Mouse (Mus musculus) heart, embryonic 12.5 days (tissue): ENCODE measurements at regions not wholly inside any gene's neighbourhood (a gene's known extent, or its start where the extent isn't known, plus 50 kb on each side); places are given as distances from the start of the nearest gene placed in this dataset.

Source experiments
- ATAC-seq: fragments of 200-750 bp; cut with Nextera tagmentation; 2 replicates; pipeline ENCODE4 v1.8.0; 2017; ENCODE audit warnings: moderate TSS enrichment, moderate library complexity; ENCODE audit not compliant: insufficient number of reproducible peaks, low FRiP score
- H3K27ac ChIP-seq: fragments of 300-500 bp; sonication (generic); 2 replicates; pipeline ENCODE4 v1.5.1; 2016; ENCODE audit warnings: mild to moderate bottlenecking, moderate library complexity; ENCODE audit not compliant: poor library complexity, severe bottlenecking
- H3K27me3 ChIP-seq: fragments of 300-500 bp; sonication (generic); replicated peaks from 2 replicates; pipeline ENCODE4 v1.6.1; 2016; ENCODE audit warnings: mild to moderate bottlenecking, moderate library complexity
- H3K36me3 ChIP-seq: fragments of 300-500 bp; sonication (generic); 2 replicates; pipeline ENCODE4 v1.6.1; 2016; ENCODE audit warnings: mild to moderate bottlenecking, moderate library complexity
- H3K4me1 ChIP-seq: fragments of 300-500 bp; sonication (generic); replicated peaks from 2 replicates; pipeline ENCODE4 v1.6.1; 2016; ENCODE audit warnings: mild to moderate bottlenecking
- H3K4me2 ChIP-seq: fragments of 300-500 bp; sonication (generic); 2 replicates; pipeline ENCODE4 v1.6.1; 2016; ENCODE audit warnings: mild to moderate bottlenecking, moderate library complexity
- H3K4me3 ChIP-seq: fragments of 300-500 bp; sonication (generic); 2 replicates; pipeline ENCODE4 v1.5.1; 2016; ENCODE audit warnings: mild to moderate bottlenecking
- H3K9ac ChIP-seq: fragments of 300-500 bp; sonication (generic); 2 replicates; pipeline ENCODE4 v1.6.1; 2016; ENCODE audit warnings: mild to moderate bottlenecking, moderate library complexity
- H3K9me3 ChIP-seq: fragments of 300-500 bp; sonication (generic); replicated peaks from 2 replicates; pipeline ENCODE4 v1.6.1; 2016; ENCODE audit warnings: mild to moderate bottlenecking, moderate library complexity
- WGBS: fragments of 180-500 bp; shearing (Covaris S2); methylation state at CpG from one replicate; pipeline ENCODE4 v1.1.7; 2016; 5-methylcytosine and 5-hydroxymethylcytosine counted together

DNA sequence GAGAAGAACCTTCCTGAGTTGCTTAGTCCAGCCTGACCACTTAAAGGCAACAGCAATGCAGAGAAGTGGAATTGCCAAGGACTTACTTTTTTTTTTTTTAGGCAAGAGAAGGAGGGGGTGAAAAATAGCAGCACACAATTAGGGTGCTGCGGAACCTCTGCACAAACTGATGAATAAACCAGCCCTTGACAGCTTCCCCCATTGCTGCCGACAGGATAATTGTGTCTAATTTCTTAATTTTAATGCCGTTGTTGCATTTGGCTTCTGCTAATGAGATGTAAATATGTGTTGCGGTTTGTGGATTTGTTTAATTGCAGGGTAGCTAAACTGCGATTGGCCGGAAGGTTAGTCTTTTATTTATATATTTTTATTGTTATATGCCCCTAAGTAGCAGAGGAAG, 157.5 kb upstream of the B3gat1 start:
- ATAC-seq, result no peak
- H3K36me3 ChIP-seq, result no peaks in the 10 kb centered on the region
- H3K27ac ChIP-seq, result no peak overlapping the region
- no peak overlapping the region for H3K4me3 ChIP-seq
- H3K4me2 ChIP-seq, result no peak overlapping the region
- H3K9me3 ChIP-seq, result no peaks in the 10 kb centered on the region
- H3K27me3 ChIP-seq, result no peaks in the 10 kb centered on the region
- no peak overlapping the region for H3K9ac ChIP-seq
- WGBS, result 86% methylated on average over 6 of the region's 6 CpGs
- no peaks in the 10 kb centered on the region for H3K4me1 ChIP-seq

- no peaks in the 10 kb centered on the region for H3K4me1 ChIP-seq
- H3K4me3 ChIP-seq, result no peak overlapping the region
- ATAC-seq, result no peak
- no peak overlapping the region for H3K27ac ChIP-seq
- no peaks in the 10 kb centered on the region for H3K27me3 ChIP-seq
- no peak overlapping the region for H3K9ac ChIP-seq
- no peaks in the 10 kb centered on the region for H3K9me3 ChIP-seq
- no peak overlapping the region for H3K4me2 ChIP-seq
- H3K36me3 ChIP-seq, result no peaks in the 10 kb centered on the region
- WGBS, result 83% methylated on average over 1 of the region's 1 CpGs
Measured at GRCm38 (mm10) chr9:26601979-26602378, 131.5 kb upstream of the B3gat1 start.

- 70% methylated on average over 3 of the region's 3 CpGs for WGBS
- Histone ChIP-seq H3K4me2 (no peak overlapping the region), H3K9me3 (no peaks in the 10 kb centered on the region), H3K4me1 (no peaks in the 10 kb centered on the region), H3K36me3 (no peaks in the 10 kb centered on the region), H3K9ac (no peak overlapping the region), H3K27me3 (no peaks in the 10 kb centered on the region), H3K4me3 (no peak overlapping the region), H3K27ac (no peak overlapping the region)
- ATAC-seq, result no peak
Measured at GRCm38 (mm10) chr9:26604552-26604951, 129.0 kb upstream of the B3gat1 start.

- Histone ChIP-seq H3K36me3 (no peaks in the 10 kb centered on the region), H3K4me1 (no peaks in the 10 kb centered on the region), H3K9ac (no peak overlapping the region), H3K4me3 (no peak overlapping the region), H3K9me3 (peaks cover 9% of the 10 kb centered on the region), H3K27me3 (no peaks in the 10 kb centered on the region), H3K4me2 (no peak overlapping the region), H3K27ac (no peak overlapping the region)
- no peak for ATAC-seq
- 53% methylated on average over 6 of the region's 6 CpGs for WGBS
Measured at GRCm38 (mm10) chr9:26611711-26612437, 121.7 kb upstream of the B3gat1 start.

- no peak for ATAC-seq
- Histone ChIP-seq H3K27me3 (no peaks in the 10 kb centered on the region), H3K4me3 (no peak overlapping the region), H3K36me3 (no peaks in the 10 kb centered on the region), H3K9me3 (0 out of 2 replicates have a peak, but pooled peaks cover 3% of the 10 kb centered on the region), H3K27ac (no peak overlapping the region), H3K4me2 (no peak overlapping the region), H3K4me1 (no peaks in the 10 kb centered on the region), H3K9ac (no peak overlapping the region)
- WGBS, result 86% methylated on average over 1 of the region's 1 CpGs
Measured at GRCm38 (mm10) chr9:26622840-26623448, 110.6 kb upstream of the B3gat1 start.

DNA sequence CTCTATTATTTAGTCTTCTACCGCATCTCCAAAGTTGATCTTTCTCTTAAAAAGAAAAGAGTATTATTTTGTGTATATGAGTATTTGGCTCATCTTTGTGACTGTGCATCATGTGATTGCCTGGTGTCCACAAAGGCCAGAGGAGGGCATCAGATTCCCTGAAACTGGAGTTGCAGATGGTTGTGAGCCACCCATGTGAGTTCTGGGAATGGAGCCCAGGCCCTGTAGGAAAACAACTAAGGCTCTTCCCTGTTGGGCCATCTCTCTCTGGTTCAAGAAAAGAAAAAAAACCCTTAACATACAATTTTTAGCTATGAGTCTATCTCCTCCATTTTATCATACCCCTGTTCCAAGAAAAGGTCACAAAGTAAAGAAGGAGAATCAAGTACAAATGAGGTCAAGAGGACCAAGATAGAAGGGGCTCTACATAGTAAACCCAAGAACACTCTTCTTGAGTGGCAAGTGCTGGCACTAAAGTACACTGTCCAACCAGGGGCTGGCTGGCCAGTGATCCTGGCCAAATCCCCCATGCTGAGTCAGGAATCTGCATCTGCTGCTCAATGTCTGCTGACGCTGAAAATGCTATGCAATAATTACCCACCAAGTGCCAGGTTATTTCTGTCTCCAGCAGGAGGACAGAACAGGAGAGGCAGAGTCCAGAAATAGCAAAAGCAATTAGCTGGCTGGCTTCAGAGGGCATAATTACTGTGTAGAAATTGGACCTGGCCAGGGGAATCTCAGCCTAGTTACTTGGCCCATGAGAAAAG, 108.2 kb upstream of the B3gat1 start:
- no peak for ATAC-seq
- no peak overlapping the region for H3K27ac ChIP-seq
- H3K9ac ChIP-seq, result no peak overlapping the region
- no peaks in the 10 kb centered on the region for H3K36me3 ChIP-seq
- WGBS, result 67% methylated on average over 2 of the region's 2 CpGs
- no peaks in the 10 kb centered on the region for H3K27me3 ChIP-seq
- H3K4me1 ChIP-seq, result no peaks in the 10 kb centered on the region
- H3K4me2 ChIP-seq, result no peak overlapping the region
- H3K4me3 ChIP-seq, result no peak overlapping the region
- H3K9me3 ChIP-seq, result 0 out of 2 replicates have a peak, but pooled peaks cover 3% of the 10 kb centered on the region

- peaks cover 7% of the 10 kb centered on the region; the same call in 1 of the 2 replicates for H3K9me3 ChIP-seq
- H3K4me1 ChIP-seq, result no peaks in the 10 kb centered on the region
- ATAC-seq, result no peak
- no peaks in the 10 kb centered on the region for H3K27me3 ChIP-seq
- no peaks in the 10 kb centered on the region for H3K36me3 ChIP-seq
- no peak overlapping the region for H3K4me2 ChIP-seq
- 83% methylated on average over 8 of the region's 8 CpGs for WGBS
- no peak overlapping the region for H3K27ac ChIP-seq
- H3K4me3 ChIP-seq, result no peak overlapping the region
- no peak overlapping the region for H3K9ac ChIP-seq
Measured at GRCm38 (mm10) chr9:26632891-26633650, 100.5 kb upstream of the B3gat1 start.

- Histone ChIP-seq H3K4me1 (no peaks in the 10 kb centered on the region), H3K27me3 (no peaks in the 10 kb centered on the region), H3K36me3 (no peaks in the 10 kb centered on the region), H3K4me3 (no peak overlapping the region), H3K9ac (no peak overlapping the region), H3K9me3 (peaks cover 7% of the 10 kb centered on the region; the same call in 1 of the 2 replicates), H3K27ac (no peak overlapping the region), H3K4me2 (no peak overlapping the region)
- no peak for ATAC-seq
Measured at GRCm38 (mm10) chr9:26635211-26635610, 98.3 kb upstream of the B3gat1 start.

DNA sequence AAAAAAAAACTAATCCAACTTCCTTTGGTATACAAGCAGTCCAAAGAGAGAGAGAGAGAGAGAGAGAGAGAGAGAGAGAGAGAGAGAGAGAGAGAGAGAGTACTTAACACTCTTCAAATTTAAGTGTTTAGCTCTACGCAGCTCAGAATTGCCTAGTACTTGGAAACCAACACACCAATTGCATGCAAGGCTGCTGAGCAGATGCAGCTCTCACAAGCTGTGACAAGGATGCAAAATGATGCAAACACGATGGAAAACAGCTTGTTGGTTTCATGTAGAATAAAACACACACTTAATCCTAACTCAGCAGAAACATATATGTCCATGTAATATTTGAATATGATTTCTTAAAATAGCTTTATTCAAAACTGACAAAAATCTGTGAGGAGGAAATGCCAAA, 94.9 kb upstream of the B3gat1 start:
- Histone ChIP-seq H3K4me3 (no peak overlapping the region), H3K36me3 (no peaks in the 10 kb centered on the region), H3K27me3 (no peaks in the 10 kb centered on the region), H3K9ac (no peak overlapping the region), H3K27ac (no peak overlapping the region), H3K4me2 (no peak overlapping the region), H3K4me1 (no peaks in the 10 kb centered on the region), H3K9me3 (peaks cover 7% of the 10 kb centered on the region; the same call in 1 of the 2 replicates)
- WGBS, result 78% methylated on average over 2 of the region's 2 CpGs
- ATAC-seq, result no peak

GRCm38 (mm10) chr9:26642302-26642701, 91.2 kb upstream of the B3gat1 start:
- ATAC-seq, result no peak
- 70% methylated on average over 2 of the region's 2 CpGs for WGBS

DNA sequence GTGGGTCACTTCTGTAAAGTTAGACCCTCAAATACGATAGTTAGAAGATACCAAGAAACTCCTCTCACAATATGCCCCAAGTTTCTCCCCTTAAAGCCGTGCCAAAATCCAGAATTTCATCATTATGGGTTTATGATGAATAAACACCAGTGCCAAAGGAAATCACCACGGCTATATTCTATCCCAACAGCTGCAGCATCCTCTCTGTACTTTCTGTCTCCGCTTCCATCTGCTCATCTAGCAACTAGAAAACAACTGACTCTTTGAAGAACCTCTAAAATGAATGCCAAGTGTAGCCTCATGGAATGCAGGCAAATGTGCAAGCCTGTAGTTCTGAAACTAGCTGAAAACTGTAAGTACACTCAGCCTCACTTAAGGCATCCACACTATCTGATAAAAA, 90.7 kb upstream of the B3gat1 start:
- Histone ChIP-seq H3K4me2 (no peak overlapping the region), H3K36me3 (no peaks in the 10 kb centered on the region), H3K9me3 (0 out of 2 replicates have a peak, but pooled peaks cover 2% of the 10 kb centered on the region), H3K9ac (no peak overlapping the region), H3K27me3 (no peaks in the 10 kb centered on the region), H3K27ac (no peak overlapping the region), H3K4me1 (no peaks in the 10 kb centered on the region), H3K4me3 (no peak overlapping the region)
- no peak for ATAC-seq
- 72% methylated on average over 4 of the region's 4 CpGs for WGBS

More at GRCm38 (mm10) chr9:26642302-26642701, 91.2 kb upstream of the B3gat1 start:
- no peaks in the 10 kb centered on the region for H3K36me3 ChIP-seq
- no peak overlapping the region for H3K4me2 ChIP-seq
- H3K27me3 ChIP-seq, result no peaks in the 10 kb centered on the region
- H3K27ac ChIP-seq, result no peak overlapping the region
- no peaks in the 10 kb centered on the region for H3K4me1 ChIP-seq
- no peak overlapping the region for H3K4me3 ChIP-seq
- H3K9me3 ChIP-seq, result 0 out of 2 replicates have a peak, but pooled peaks cover 7% of the 10 kb centered on the region
- H3K9ac ChIP-seq, result no peak overlapping the region
